Mouse (Mus musculus) heart, embryonic 14.5 days (tissue): ENCODE data around the gene Tnik. TPM values are rescaled to one million over a fixed set of nuclear protein-coding genes. Genes with fewer than 3 reads are reported as not detected.

Experiments used
- ATAC-seq: fragments of 200-750 bp; cut with Nextera tagmentation; 2 replicates; pipeline ENCODE4 v1.8.0; 2017; ENCODE audit warnings: low read depth, moderate TSS enrichment; ENCODE audit not compliant: insufficient number of reproducible peaks, insufficient read depth, low FRiP score
- H3K27ac ChIP-seq, 2 experiments: fragments of 200-500 bp in 1 of 2; fragments of 300-500 bp in 1 of 2; sonication (generic) in 1 of 2; replicated peaks in 1 of 2; 2 replicates each; pipeline ENCODE4 v1.5.1; 2012 to 2014; ENCODE audit warnings: low read depth in 2 of 2, low read length in 2 of 2, control low read depth in 1 of 2, mild to moderate bottlenecking in 1 of 2, mixed read lengths in 1 of 2; ENCODE audit not compliant: control insufficient read depth in 1 of 2, insufficient read depth in 1 of 2
- H3K27me3 ChIP-seq: fragments of 300-500 bp; sonication (generic); 2 replicates; pipeline ENCODE4 v1.6.1; 2014; ENCODE audit warnings: mild to moderate bottlenecking, low read length, control low read depth; ENCODE audit not compliant: control insufficient read depth, insufficient read depth
- H3K36me3 ChIP-seq: fragments of 300-500 bp; sonication (generic); 2 replicates; pipeline ENCODE4 v1.6.1; 2014; ENCODE audit warnings: mild to moderate bottlenecking, control low read depth, low read length, mixed read lengths; ENCODE audit not compliant: control insufficient read depth, insufficient read depth
- H3K4me1 ChIP-seq, 2 experiments: fragments of 200-500 bp in 1 of 2; fragments of 300-500 bp in 1 of 2; sonication (generic) in 1 of 2; 2 replicates each; pipeline ENCODE4 v1.6.1; 2012 to 2014; ENCODE audit warnings: low read length in 2 of 2, control low read depth in 1 of 2, mixed read lengths in 1 of 2; ENCODE audit not compliant: control insufficient read depth in 2 of 2, insufficient read depth in 2 of 2
- H3K4me2 ChIP-seq: fragments of 300-500 bp; sonication (generic); 2 replicates; pipeline ENCODE4 v1.6.1; 2014; ENCODE audit warnings: mild to moderate bottlenecking, low read length
- H3K4me3 ChIP-seq, 2 experiments: fragments of 200-500 bp in 1 of 2; fragments of 300-500 bp in 1 of 2; sonication (generic) in 1 of 2; 2 replicates each; pipeline ENCODE4 v1.5.1; 2012 to 2014; ENCODE audit warnings: low read length in 2 of 2, mild to moderate bottlenecking in 2 of 2, control low read depth in 1 of 2, low read depth in 1 of 2, moderate library complexity in 1 of 2; ENCODE audit not compliant: control insufficient read depth in 1 of 2, insufficient read depth in 1 of 2
- H3K9ac ChIP-seq: fragments of 300-500 bp; sonication (generic); 2 replicates; pipeline ENCODE4 v1.6.1; 2014; ENCODE audit warnings: mild to moderate bottlenecking, low read length
- H3K9me3 ChIP-seq: fragments of 300-500 bp; sonication (generic); 2 replicates; pipeline ENCODE4 v1.6.1; 2016; ENCODE audit warnings: low read length, control low read depth; ENCODE audit not compliant: control insufficient read depth
- WGBS: fragments of 180-500 bp; shearing (Covaris S2); extraction: QIAGEN DNeasy Blood & Tissue Kit; methylation state at CpG from one replicate; pipeline ENCODE4 v1.1.7; 2014; 5-methylcytosine and 5-hydroxymethylcytosine counted together
- polyA plus RNA-seq: library from polyadenylated mRNA; unstranded; fragments of >200 nt; fragmentation: Nextera tagmentation; extraction: Ambion mirVana; gene quantifications from 2 replicates; pipeline ENCODE4 v1.2.1, GENCODE M21; 2014

Gene Tnik
- polyA plus RNA-seq, 1 experiment from 2014 or later: 13.7 TPM

GRCm38 (mm10) chr3:28340071-28340470 is 77.1 kb downstream of the Tnik start:
- H3K4me1 ChIP-seq: no peaks in the 10 kb centered on the region; a peak in 1 of 4 replicates
- no peak overlapping the region for H3K9ac ChIP-seq
- no peak overlapping the region for H3K4me3 ChIP-seq
- no peak overlapping the region for H3K27ac ChIP-seq
- WGBS: 70% methylated on average over 8 of the region's 8 CpGs
- H3K9me3 ChIP-seq: no peaks in the 10 kb centered on the region
- no peaks in the 10 kb centered on the region for H3K27me3 ChIP-seq
- no peaks in the 10 kb centered on the region for H3K36me3 ChIP-seq
- H3K4me2 ChIP-seq: no peak overlapping the region
- ATAC-seq: no peak

- 89% methylated on average over 3 of the region's 3 CpGs for WGBS
- no peaks in the 10 kb centered on the region for H3K27me3 ChIP-seq
Measured at GRCm38 (mm10) chr3:28343204-28343603, 80.2 kb downstream of the Tnik start.

GRCm38 (mm10) chr3:28343661-28344060 is 80.6 kb downstream of the Tnik start:
- WGBS: 81% methylated on average over 2 of the region's 2 CpGs
- Histone ChIP-seq H3K4me3 (no peak overlapping the region), H3K36me3 (no peaks in the 10 kb centered on the region), H3K4me2 (no peak overlapping the region), H3K4me1 (no peaks in the 10 kb centered on the region; a peak in 1 of 4 replicates), H3K27me3 (no peaks in the 10 kb centered on the region), H3K9ac (no peak overlapping the region), H3K9me3 (no peaks in the 10 kb centered on the region), H3K27ac (no peak overlapping the region)
- ATAC-seq: no peak

More at GRCm38 (mm10) chr3:28343204-28343603, 80.2 kb downstream of the Tnik start:
- ATAC-seq: no peak
- Histone ChIP-seq H3K9ac (no peak overlapping the region), H3K36me3 (no peaks in the 10 kb centered on the region), H3K27ac (no peak overlapping the region), H3K9me3 (no peaks in the 10 kb centered on the region), H3K4me3 (no peak overlapping the region), H3K4me1 (no peaks in the 10 kb centered on the region; a peak in 1 of 4 replicates), H3K4me2 (no peak overlapping the region)

- ATAC-seq: no peak
- 76% methylated on average over 1 of the region's 1 CpGs for WGBS
Measured at GRCm38 (mm10) chr3:28345446-28345845, 82.4 kb downstream of the Tnik start.

GRCm38 (mm10) chr3:28345961-28346360 is 82.9 kb downstream of the Tnik start:
- Histone ChIP-seq H3K4me1 (no peaks in the 10 kb centered on the region), H3K27ac (no peak overlapping the region), H3K27me3 (no peaks in the 10 kb centered on the region), H3K9ac (no peak overlapping the region), H3K9me3 (no peaks in the 10 kb centered on the region), H3K36me3 (no peaks in the 10 kb centered on the region), H3K4me3 (no peak overlapping the region), H3K4me2 (no peak overlapping the region)
- WGBS: 74% methylated on average over 1 of the region's 1 CpGs
- ATAC-seq: no peak

More at GRCm38 (mm10) chr3:28345446-28345845, 82.4 kb downstream of the Tnik start:
- no peaks in the 10 kb centered on the region for H3K36me3 ChIP-seq
- no peaks in the 10 kb centered on the region for H3K4me1 ChIP-seq
- H3K27me3 ChIP-seq: no peaks in the 10 kb centered on the region
- no peak overlapping the region for H3K9ac ChIP-seq
- no peak overlapping the region for H3K4me3 ChIP-seq
- no peak overlapping the region for H3K27ac ChIP-seq
- no peak overlapping the region for H3K4me2 ChIP-seq
- no peaks in the 10 kb centered on the region for H3K9me3 ChIP-seq

GRCm38 (mm10) chr3:28346476-28346875 is 83.5 kb downstream of the Tnik start:
- H3K9ac ChIP-seq: no peak overlapping the region
- no peak for ATAC-seq
- H3K4me3 ChIP-seq: no peak overlapping the region
- H3K4me1 ChIP-seq: no peaks in the 10 kb centered on the region
- 84% methylated on average over 4 of the region's 4 CpGs for WGBS
- H3K27ac ChIP-seq: no peak overlapping the region
- H3K9me3 ChIP-seq: no peaks in the 10 kb centered on the region
- no peaks in the 10 kb centered on the region for H3K36me3 ChIP-seq
- H3K27me3 ChIP-seq: no peaks in the 10 kb centered on the region
- no peak overlapping the region for H3K4me2 ChIP-seq

GRCm38 (mm10) chr3:28348746-28349145 is 85.7 kb downstream of the Tnik start:
- no peak for ATAC-seq
- Histone ChIP-seq H3K4me1 (no peaks in the 10 kb centered on the region), H3K4me2 (no peak overlapping the region), H3K9me3 (no peaks in the 10 kb centered on the region), H3K36me3 (no peaks in the 10 kb centered on the region), H3K9ac (no peak overlapping the region), H3K27ac (no peak overlapping the region), H3K4me3 (no peak overlapping the region), H3K27me3 (no peaks in the 10 kb centered on the region)
- WGBS: 91% methylated on average over 1 of the region's 1 CpGs

- ATAC-seq: peak; percentile 35; the same call in 1 of the 2 replicates
- Histone ChIP-seq H3K9ac (no peak overlapping the region), H3K9me3 (no peaks in the 10 kb centered on the region), H3K4me1 (no peaks in the 10 kb centered on the region), H3K27me3 (no peaks in the 10 kb centered on the region), H3K4me3 (no peak overlapping the region), H3K36me3 (no peaks in the 10 kb centered on the region), H3K4me2 (no peak overlapping the region), H3K27ac (no peak overlapping the region)
- WGBS: 72% methylated on average over 10 of the region's 10 CpGs
Measured at GRCm38 (mm10) chr3:28350147-28350801, 87.3 kb downstream of the Tnik start.
